Mouse (Mus musculus) left cerebral cortex, postnatal 10 days (tissue): ENCODE measurements around the gene Pitpnm2. TPM values are rescaled to one million over a fixed set of nuclear protein-coding genes. Genes with fewer than 3 reads are reported as not detected.
A peak's percentile ranks its signal among the peaks of the same experiment; 100 is the strongest.

Experiments used
- DNase-seq, 2 experiments: peaks; one replicate each; pipeline ENCODE4 v3.0.0; 2021 to 2022; ENCODE audit warnings: low spot score in 2 of 2, mixed read lengths in 1 of 2; ENCODE audit errors: extremely low spot score in 1 of 2
- intact Hi-C: fragments of 180-260 bp; cut with DNase I; formaldehyde crosslinking; loops from one replicate; pipeline ENCODE4 v1.15.1; 2025
- total RNA-seq, 2 experiments: library from RNA; stranded (reverse); gene quantifications; 2 replicates each; pipeline ENCODE4 v1.2.3; 2021

Gene Pitpnm2
- total RNA-seq, 2 experiments from 2014 or later: 149 to 170 TPM

DNA sequence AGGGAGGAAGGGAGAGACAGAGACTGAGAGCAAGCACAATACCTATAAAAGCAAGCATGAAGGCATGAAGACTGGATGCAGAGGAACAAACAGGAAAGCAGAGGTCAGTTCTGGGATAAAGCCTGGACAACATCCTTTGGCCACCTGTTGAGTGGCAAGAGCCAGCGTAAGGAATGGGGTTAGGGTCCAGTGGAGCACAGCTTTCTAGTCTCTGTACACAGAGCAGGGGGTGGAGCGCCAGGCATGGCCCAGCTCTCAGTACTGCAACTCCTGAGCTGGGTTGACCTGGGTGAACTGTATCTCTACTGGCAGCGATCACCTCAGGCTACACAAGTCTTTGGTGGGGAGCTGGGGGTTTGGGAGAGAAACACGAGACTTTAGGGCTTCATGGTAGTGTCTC lies 77.3 kb downstream of the Pitpnm2 start:
- intact Hi-C loops: no loop called here
- no peak for DNase-seq

DNA sequence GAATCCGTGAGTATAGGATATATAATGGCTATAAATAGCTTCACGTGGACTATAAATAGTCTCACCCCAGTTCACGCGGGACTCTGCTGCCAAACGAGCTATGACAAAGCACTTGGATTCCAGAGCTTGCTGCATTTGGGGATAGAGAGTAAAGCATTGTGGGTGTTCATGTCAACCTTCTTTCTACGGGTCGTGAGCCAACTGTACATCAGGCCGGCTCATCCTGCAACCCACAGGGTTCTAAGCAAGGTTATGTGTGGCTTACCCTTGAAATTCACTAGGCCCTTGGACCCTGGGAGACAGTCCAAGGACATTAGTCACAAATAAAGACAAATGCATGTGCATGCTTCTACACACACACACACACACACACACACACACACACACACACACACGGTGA lies 77.8 kb downstream of the Pitpnm2 start:
- intact Hi-C loops: no loop called here
- no peak for DNase-seq

DNA sequence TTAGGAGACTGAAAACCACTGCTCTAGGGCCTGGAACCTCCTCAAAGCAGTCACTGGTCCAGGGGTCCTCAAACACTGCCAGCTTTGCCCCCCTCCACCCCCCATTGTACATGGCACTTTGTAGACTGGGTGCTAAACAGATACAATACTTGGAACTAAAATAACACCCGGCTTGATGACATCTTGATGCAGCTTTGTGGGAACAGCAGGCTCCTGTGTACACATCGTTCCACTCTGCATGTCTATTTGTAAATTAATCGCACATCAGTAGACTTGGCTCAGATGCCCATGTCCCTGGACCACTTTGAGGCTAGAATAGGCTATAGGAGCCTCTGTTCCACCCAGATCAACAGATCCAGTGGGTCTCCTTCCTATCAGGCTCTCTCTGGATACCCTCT lies 80.3 kb downstream of the Pitpnm2 start:
- no peak for DNase-seq
- intact Hi-C loops: loop anchor here (5.0 kb wide), 1 partner anchor 78 kb away; the partner anchor contains the start of gene Pitpnm2

DNA sequence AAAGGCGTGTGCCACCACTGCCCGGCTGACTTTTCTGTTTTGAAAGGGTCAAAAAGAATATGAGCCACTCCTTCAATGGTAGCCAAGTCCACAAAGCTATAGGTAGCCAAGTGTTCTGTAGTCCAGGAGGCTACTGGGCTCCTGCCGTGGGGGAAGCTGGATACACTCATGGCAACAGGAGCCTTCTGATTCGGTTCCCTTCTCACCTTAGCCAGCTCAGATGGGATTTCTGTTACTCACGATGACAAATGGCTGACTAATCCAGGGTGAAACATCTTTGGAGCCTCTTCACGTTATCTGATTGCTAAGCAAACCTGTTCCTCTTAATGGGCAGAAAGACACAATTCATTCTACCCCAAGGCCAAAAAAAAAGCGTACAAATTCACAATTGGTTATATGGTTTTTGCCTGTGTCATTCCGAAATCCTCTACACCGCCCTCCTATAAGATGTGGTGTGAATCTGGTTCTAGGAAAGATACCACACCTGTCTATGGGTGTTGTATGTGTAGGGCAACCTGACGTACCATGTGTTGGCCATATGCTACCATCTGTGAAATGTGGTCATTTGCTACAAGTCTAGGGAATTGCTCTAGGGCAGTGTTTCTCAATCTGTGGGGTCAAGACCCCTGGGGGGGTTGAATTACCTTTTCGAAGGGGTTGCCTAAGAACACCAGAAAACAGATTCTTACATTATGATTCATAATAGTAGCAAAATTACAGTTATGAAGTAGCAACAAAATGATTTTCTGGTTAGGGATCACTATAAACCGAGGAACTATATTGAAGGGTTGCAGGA lies 80.9 kb downstream of the Pitpnm2 start:
- intact Hi-C loops: loop anchor here (5.0 kb wide), 1 partner anchor 79 kb away; the partner anchor contains the start of gene Pitpnm2
- no peak for DNase-seq

DNA sequence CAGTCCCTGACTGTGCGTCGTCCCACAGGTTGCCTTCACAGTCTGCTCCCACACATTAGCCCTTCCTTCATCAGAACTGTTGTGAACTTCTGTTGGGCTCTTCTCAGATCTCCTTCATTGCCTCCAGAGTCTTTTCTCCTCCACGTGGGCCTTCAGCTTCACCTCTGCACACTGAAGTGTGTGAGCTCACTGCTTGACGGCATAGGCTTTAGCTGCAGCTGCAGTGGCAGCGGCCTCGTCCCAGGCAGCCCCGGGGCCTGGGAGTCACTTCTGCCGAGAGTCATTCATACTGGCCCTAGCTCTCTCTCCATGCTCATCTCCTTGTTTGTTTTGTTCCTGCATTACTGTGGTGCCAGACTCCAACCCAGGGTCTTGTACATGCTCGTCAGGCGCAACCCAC lies 81.9 kb downstream of the Pitpnm2 start:
- intact Hi-C loops: loop anchor here (5.0 kb wide), 1 partner anchor 80 kb away; the partner anchor contains the start of gene Pitpnm2
- no peak for DNase-seq

DNA sequence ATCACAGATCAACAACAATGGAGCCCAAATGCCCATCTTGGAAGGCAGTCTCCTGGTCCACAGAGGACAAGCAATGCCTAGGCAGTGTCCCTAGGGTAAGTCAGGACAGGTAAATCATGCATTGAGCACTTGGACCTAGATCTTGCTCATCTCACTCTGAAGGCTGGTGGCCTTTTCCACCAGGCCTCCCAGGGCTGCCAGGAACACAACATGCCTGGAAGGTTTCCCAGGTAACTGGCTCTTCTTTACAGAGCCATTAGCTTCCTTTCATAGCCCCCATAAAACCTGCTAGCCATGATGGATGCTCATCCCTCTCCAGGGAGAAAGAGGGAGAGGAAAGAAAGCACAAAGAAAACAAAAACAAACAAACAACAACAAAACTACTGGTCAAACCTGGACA lies 82.8 kb downstream of the Pitpnm2 start:
- intact Hi-C loops: loop anchor here (5.0 kb wide), 1 partner anchor 81 kb away; the partner anchor contains the start of gene Pitpnm2
- no peak for DNase-seq

DNA sequence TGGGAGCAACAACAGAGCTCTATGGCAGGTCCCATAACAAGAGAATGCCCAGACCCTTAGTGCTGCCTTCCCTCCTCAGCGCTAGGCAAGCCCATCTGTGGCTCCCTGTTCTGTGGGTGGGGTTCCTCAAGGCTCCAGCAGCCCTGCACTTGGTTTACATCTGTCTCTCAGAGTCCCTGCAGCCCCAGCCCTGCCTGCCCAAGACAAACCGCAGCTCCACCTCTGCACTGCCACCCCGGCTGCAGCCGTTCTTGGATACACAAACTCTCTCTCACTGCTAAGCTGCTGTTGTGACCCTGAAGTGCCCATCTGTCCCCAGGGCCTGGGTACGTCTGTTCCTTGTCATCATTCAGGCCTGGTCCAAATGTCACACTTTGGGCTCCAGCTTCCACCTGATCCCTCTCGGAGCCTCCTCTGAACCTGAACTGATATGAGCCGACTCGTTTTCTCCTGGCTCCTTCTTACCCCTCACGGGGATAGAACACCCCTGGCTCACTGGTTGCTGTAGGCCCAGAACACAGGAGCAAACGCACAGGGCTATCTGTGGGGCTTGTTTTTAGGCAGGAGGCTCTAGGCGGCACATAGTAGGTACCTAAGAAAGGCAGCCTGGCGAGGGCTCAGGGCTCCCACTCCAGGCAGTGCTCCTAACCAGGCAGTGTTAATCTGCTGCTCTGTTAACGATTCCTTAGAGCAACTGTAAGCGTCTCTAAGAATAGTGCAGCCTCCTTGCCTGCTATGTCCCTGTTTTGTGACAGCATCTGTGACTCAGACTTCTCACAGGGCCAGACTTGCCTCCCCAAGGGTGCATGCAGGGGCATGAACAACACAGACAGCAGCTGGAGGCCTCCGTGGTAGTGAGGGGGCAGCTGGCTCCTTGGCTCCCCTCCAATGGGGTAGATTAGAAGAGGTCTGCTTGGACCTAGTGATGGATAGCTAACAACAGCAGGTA lies 83.7 kb downstream of the Pitpnm2 start:
- no peak for DNase-seq
- intact Hi-C loops: loop anchor here (5.0 kb wide), 1 partner anchor 81 kb away; the partner anchor contains the start of gene Pitpnm2

DNA sequence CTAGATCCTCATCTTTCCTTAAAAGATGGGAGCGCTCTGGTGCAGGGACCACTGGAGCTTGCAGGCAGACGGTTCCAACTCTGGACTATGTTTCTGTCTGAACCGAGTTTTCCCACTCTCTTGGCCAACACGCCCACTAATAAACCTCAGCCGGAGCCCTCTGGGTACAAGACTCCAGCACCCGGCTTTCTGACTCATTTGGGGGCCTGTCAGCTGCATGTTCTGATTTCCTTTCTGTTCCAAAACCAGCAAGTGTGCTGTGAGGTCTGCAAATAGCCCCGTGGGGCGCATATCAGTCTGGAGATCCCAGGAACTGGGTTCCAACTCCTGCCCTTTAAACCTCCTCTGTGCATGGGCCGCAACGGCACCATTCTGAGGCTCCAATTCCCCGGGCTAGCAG lies 86.1 kb downstream of the Pitpnm2 start:
- intact Hi-C loops: loop anchor here (5.0 kb wide), 1 partner anchor 94 kb away; no protein-coding TSS in a partner anchor
- no peak for DNase-seq

DNA sequence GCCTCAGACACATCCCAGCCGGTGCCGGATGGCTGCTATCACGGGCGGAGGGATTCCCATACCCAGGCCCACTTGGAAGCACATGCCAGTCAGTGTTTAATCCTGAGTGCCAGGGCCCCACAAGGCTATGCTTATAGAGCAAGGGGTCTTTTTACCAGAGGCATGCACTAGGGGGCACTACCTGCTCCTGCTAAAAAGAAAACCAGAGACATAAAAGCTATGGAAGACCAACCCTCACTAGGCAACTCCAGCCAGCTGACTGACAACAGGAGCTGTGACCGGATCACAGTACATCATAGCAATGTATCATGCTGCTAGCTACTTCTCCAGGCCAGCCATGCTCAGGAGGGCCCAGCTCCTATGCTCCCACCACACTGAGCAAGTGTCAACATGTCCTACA lies 87.0 kb downstream of the Pitpnm2 start:
- intact Hi-C loops: loop anchor here (5.0 kb wide), 1 partner anchor 95 kb away; no protein-coding TSS in a partner anchor
- DNase-seq: peak in 1 of 2 experiments; percentile 79

DNA sequence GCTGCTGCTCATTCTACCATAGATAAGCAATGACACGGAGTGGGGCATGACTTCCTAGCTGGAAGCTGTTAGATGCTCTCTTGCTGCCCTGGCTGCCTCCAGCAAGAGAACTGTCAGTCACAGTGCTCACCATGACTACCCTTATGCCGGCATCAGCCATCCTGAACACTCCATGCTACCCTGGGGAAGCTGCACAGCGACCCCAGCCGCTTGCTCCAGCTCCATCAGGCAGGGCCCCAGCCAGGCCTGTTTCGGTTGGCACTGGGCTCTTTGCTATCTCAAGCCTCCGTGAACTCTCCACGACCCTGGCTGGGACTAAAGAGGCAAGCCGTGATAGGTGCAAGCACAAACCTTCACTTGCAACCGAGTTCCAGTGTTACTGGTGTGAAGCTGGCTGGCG lies 87.7 kb downstream of the Pitpnm2 start:
- DNase-seq: no peak
- intact Hi-C loops: loop anchor here (5.0 kb wide), 1 partner anchor 95 kb away; no protein-coding TSS in a partner anchor

DNA sequence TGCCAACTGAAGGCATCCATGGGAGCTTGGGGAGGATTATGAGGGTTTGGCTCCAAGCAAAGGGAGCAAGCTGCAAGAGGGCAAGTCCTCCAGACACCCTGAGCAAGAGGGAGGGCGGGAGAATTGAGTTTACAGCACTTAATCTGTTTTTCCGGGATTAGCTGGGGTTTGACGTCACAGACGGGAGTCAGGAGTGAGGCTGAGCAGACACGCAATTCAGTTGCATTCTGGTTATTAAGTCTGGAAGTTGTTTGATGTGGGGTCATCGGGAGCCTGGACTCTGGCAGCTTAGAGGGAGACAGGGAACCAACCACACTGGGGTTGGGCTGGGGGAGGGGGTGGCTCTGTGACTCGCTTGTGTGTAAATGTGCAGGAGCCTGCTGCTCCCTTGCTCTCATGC lies 90.1 kb downstream of the Pitpnm2 start:
- intact Hi-C loops: no loop called here
- DNase-seq: no peak

DNA sequence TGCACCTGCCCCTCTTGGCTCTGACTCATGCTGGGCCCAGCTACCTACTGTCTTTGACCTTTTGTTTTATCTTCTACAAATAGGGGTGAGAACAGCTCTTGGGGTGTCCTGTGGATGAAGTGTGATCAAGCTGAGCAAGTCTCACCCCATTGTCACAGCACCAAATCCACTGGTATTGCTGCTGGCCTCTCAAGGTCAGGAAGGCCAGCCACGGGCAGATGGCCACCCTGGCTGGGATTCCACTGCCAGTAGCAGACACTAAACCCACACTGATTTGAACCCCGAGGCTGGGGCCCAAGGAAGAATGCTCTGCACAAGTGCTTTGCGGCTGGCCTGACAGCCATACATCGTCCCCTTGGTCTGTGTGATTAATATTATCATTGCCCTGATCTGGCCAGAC lies 91.3 kb downstream of the Pitpnm2 start:
- DNase-seq: no peak
- intact Hi-C loops: no loop called here

DNA sequence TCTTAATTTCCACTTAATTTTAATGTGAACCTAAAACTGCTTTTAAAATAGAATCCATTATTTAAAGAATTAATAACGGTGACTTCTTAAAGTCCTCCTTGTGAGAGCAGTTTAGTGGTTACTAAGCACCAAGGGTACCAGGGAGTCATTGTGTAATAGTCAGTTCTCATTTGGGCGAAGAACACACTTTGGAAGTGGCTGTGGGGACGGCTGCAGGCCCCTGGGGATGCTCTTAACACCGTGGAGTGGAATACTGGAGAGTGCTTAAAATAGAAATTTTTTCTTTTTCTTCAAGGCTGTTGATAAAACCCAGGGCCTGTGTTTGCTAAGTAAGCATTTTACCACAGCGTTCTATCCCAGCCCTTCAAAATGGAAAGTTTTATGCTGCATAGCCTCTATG lies 93.6 kb downstream of the Pitpnm2 start:
- no peak for DNase-seq
- intact Hi-C loops: no loop called here

DNA sequence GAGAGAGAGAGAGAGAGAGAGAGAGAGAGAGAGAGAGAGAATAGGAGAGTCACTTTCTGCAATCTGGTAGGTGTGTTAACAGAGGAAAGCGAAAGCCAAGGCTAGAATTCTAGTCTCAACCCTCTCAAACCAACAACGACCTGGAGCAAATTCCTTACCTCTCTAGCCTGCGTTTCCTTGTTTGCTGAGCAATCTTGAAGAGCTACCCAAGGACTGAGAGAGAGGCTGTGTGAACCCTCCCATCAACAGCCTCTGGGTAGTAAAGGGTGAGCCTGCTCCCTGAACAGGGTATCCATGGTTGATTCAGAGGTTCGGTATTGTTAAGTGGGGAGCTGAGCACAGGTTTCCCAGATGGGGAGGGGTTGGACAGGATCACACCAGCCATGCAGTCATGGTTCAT lies 96.8 kb downstream of the Pitpnm2 start:
- DNase-seq: no peak
- intact Hi-C loops: no loop called here

DNA sequence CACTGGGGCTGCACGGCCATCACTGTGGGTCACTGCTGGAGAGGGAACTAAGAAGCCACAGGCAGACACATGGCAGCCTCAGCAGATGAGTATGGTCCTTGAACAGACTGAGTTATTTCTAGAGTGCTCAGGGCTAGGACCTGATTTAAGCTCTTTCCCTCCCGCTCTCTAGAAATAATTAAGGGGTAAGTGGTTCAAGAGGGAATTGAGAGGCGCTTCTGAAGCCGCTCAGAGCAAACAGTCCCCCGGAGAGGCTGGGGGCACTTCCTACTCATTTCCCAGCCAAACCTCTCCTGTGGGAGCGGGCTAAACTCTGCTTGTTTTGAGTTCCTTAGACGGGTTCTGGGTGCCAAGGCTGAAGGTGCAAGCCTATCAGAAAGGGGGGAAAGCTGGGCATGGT lies 98.7 kb downstream of the Pitpnm2 start:
- no peak for DNase-seq
- intact Hi-C loops: no loop called here

DNA sequence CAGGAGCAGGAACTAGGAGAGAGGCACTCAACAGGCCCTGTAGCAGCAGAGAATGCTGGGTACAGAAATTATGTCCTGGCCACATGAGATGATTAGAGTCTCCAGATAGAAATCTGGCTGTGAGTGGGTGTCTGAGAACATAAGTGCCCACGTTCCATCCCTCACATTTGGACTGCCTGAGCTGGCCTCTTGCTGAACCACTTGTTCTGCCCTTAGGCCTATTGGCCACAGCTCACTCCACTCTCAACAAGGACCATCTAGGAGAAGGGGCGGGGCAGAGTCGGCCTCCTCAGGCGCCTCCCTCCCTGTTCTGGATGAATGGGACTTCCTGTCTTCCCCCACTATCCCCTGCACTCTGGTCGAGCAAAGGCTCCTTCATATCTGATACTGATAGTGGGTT lies 100.5 kb downstream of the Pitpnm2 start:
- no peak for DNase-seq
- intact Hi-C loops: no loop called here

DNA sequence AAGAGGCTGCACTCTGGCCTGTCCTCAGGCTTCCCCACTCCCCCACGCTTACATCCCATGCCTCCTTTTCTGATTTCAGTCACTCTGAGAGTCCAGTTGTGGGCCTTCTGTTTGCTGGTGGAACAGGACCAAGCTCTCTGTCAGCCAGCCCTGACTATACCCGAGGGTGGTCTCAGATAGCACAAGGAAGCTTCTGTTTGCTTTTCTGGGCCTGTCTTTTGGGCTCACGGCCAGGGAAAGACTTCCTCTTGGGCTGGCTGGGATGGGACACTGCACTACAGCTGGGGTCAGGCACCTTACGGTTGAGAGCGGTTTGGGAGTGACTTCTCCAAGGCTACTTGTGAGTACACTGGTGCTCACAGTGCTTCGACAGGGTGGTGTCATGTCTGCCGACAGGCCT lies 111.5 kb downstream of the Pitpnm2 start:
- intact Hi-C loops: no loop called here
- peak in 1 of 2 experiments; percentile 80 for DNase-seq

DNA sequence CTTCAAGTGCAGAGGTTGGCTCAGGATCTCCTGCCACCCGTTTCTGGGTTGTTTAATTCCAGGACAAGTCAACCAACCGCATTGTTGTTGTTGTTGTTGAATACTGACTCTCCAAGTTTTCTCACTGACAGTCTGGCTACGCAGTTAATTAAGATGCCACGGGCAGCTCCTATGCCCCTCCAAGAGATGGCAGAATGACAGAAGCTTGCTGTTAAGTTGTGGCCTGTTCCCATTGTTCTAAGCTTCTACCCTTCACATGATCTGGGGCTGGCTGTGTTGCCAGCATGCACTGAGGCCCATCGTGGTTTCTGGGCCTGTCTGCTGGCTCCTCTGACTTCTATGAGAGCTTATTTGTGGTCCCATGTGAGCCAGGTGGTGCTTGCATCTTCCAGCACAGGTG lies 115.3 kb downstream of the Pitpnm2 start:
- DNase-seq: no peak
- intact Hi-C loops: no loop called here

DNA sequence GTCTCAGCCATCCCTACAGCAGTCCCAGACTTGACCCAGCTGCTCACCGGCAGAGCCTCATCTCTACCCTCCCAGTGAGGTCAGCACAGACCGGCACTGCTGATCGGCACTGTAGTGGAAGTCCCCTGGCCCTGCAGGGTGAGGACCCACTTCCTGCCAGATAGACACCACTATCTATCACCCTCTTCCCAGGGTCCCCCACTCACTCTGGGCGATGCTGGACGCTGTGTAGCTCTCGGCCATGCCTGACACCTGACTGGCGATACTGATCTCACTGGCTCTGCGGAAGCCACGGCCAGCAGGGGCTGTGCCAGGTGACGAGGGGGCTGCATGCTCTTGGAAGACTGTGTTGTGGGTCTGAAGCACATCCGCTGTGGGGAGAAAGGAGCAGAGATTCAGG lies 124.5 kb downstream of the Pitpnm2 start:
- intact Hi-C loops: no loop called here

More for the DNA sequence above, 124.5 kb downstream of the Pitpnm2 start:
- no peak for DNase-seq
